Mouse (Mus musculus): ENCODE data around the gene Trpc4ap. TPM values are rescaled to one million over a fixed set of nuclear protein-coding genes. Genes with fewer than 3 reads are reported as not detected.
"Not testable (repeated sequence)": the region's sequence is repeated elsewhere in the genome, so short reads cannot be mapped to it uniquely, and the experiment has no call there.

The Trpc4ap gene
- polyA plus RNA-seq, 1 experiment, result 223 TPM

GRCm38 (mm10) chr2:155622606-155623005 is 69.6 kb downstream of the Trpc4ap start:
- Histone ChIP-seq H3K27me3 (ENCODE audit: control insufficient read depth, insufficient read depth, low read length) (no peaks in the 10 kb centered on the region), H3K27ac (ENCODE audit: insufficient read depth, low read length) (no peak overlapping the region), H3K4me1 (ENCODE audit: control insufficient read depth, insufficient read depth, low read length) (no peaks in the 10 kb centered on the region), H3K4me3 (replicated peaks; ENCODE audit: insufficient read depth, low read depth, low read length) (no peak overlapping the region)
- TF ChIP-seq POLR2A (IDR thresholded peaks at IDR 0.05; ENCODE audit: borderline replicate concordance, insufficient read depth, low read length) (no peak), CTCF (IDR thresholded peaks at IDR 0.05; ENCODE audit: borderline replicate concordance, insufficient read depth, low read depth, low read length) (no peak)
- DNase-seq, result no peak
- 34% methylated on average over 11 of the region's 11 CpGs for WGBS

GRCm38 (mm10) chr2:155619817-155620216 is 72.4 kb downstream of the Trpc4ap start:
- peak; percentile 84 to 90 for DNase-seq
- no peak overlapping the region for H3K27ac ChIP-seq (ENCODE audit: insufficient read depth, low read length)
- TF ChIP-seq POLR2A (IDR thresholded peaks at IDR 0.05; ENCODE audit: borderline replicate concordance, insufficient read depth, low read length) (no peak), CTCF (IDR thresholded peaks at IDR 0.05; ENCODE audit: borderline replicate concordance, insufficient read depth, low read depth, low read length) (peak; percentile 85)
- no peaks in the 10 kb centered on the region for H3K4me1 ChIP-seq (ENCODE audit: control insufficient read depth, insufficient read depth, low read length)
- no peaks in the 10 kb centered on the region for H3K27me3 ChIP-seq (ENCODE audit: control insufficient read depth, insufficient read depth, low read length)
- no peak overlapping the region for H3K4me3 ChIP-seq (replicated peaks; ENCODE audit: insufficient read depth, low read depth, low read length)
- 21% methylated on average over 8 of the region's 8 CpGs for WGBS

- no peak overlapping the region for H3K27ac ChIP-seq (ENCODE audit: insufficient read depth, low read length)
- H3K4me1 ChIP-seq (ENCODE audit: control insufficient read depth, insufficient read depth, low read length), result peaks cover 4% of the 10 kb centered on the region; the same call in 1 of the 2 replicates
- TF ChIP-seq POLR2A (IDR thresholded peaks at IDR 0.05; ENCODE audit: borderline replicate concordance, insufficient read depth, low read length) (no peak), CTCF (IDR thresholded peaks at IDR 0.05; ENCODE audit: borderline replicate concordance, insufficient read depth, low read depth, low read length) (no peak)
- 68% methylated on average over 6 of the region's 6 CpGs for WGBS
- no peak for DNase-seq
- H3K27me3 ChIP-seq (ENCODE audit: control insufficient read depth, insufficient read depth, low read length), result no peaks in the 10 kb centered on the region
- no peak overlapping the region for H3K4me3 ChIP-seq (replicated peaks; ENCODE audit: insufficient read depth, low read depth, low read length)
These were observed 75.2 kb downstream of the Trpc4ap start for GRCm38 (mm10) chr2:155616971-155617370.

- WGBS, result 85% methylated on average over 8 of the region's 8 CpGs
- H3K4me3 ChIP-seq (replicated peaks; ENCODE audit: insufficient read depth, low read depth, low read length), result no peak overlapping the region
- TF ChIP-seq POLR2A (IDR thresholded peaks at IDR 0.05; ENCODE audit: borderline replicate concordance, insufficient read depth, low read length) (no peak), CTCF (IDR thresholded peaks at IDR 0.05; ENCODE audit: borderline replicate concordance, insufficient read depth, low read depth, low read length) (no peak)
- H3K27ac ChIP-seq (ENCODE audit: insufficient read depth, low read length), result no peak overlapping the region
- H3K4me1 ChIP-seq (ENCODE audit: control insufficient read depth, insufficient read depth, low read length), result peaks cover 4% of the 10 kb centered on the region; the same call in 1 of the 2 replicates
- no peak for DNase-seq
- H3K27me3 ChIP-seq (ENCODE audit: control insufficient read depth, insufficient read depth, low read length), result no peaks in the 10 kb centered on the region
These were observed 78.2 kb downstream of the Trpc4ap start for GRCm38 (mm10) chr2:155613953-155614352.

- DNase-seq, result peak; percentile 78 to 79
- 7% methylated on average over 20 of the region's 20 CpGs for WGBS
- Histone ChIP-seq H3K27ac (ENCODE audit: insufficient read depth, low read length) (no peak overlapping the region; the same call in 1 of the 2 replicates), H3K4me3 (replicated peaks; ENCODE audit: insufficient read depth, low read depth, low read length) (peak overlapping the region; percentile 62), H3K27me3 (ENCODE audit: control insufficient read depth, insufficient read depth, low read length) (no peaks in the 10 kb centered on the region), H3K4me1 (ENCODE audit: control insufficient read depth, insufficient read depth, low read length) (peaks cover 4% of the 10 kb centered on the region; the same call in 1 of the 2 replicates)
- TF ChIP-seq POLR2A (IDR thresholded peaks at IDR 0.05; ENCODE audit: borderline replicate concordance, insufficient read depth, low read length) (peak; percentile 85), CTCF (IDR thresholded peaks at IDR 0.05; ENCODE audit: borderline replicate concordance, insufficient read depth, low read depth, low read length) (no peak)
These were observed 78.8 kb downstream of the Trpc4ap start for GRCm38 (mm10) chr2:155613326-155613755.

GRCm38 (mm10) chr2:155611834-155612550 is 80.2 kb downstream of the Trpc4ap start:
- Histone ChIP-seq H3K4me1 (ENCODE audit: control insufficient read depth, insufficient read depth, low read length) (peaks cover 4% of the 10 kb centered on the region; the same call in 1 of the 2 replicates), H3K27ac (ENCODE audit: insufficient read depth, low read length) (no peak overlapping the region), H3K4me3 (replicated peaks; ENCODE audit: insufficient read depth, low read depth, low read length) (no peak overlapping the region), H3K27me3 (ENCODE audit: control insufficient read depth, insufficient read depth, low read length) (no peaks in the 10 kb centered on the region)
- TF ChIP-seq CTCF (IDR thresholded peaks at IDR 0.05; ENCODE audit: borderline replicate concordance, insufficient read depth, low read depth, low read length) (no peak), POLR2A (IDR thresholded peaks at IDR 0.05; ENCODE audit: borderline replicate concordance, insufficient read depth, low read length) (no peak)
- no peak for DNase-seq
- WGBS, result 93% methylated on average over 9 of the region's 9 CpGs

GRCm38 (mm10) chr2:155610978-155611377 is 81.2 kb downstream of the Trpc4ap start, which contains the start of gene Myh7b:
Myh7b (plus strand) TSS chr2:155611212.
- peaks cover 10% of the 10 kb centered on the region for H3K4me1 ChIP-seq (ENCODE audit: control insufficient read depth, insufficient read depth, low read length)
- TF ChIP-seq POLR2A (IDR thresholded peaks at IDR 0.05; ENCODE audit: borderline replicate concordance, insufficient read depth, low read length), result no peak
- TF ChIP-seq CTCF (IDR thresholded peaks at IDR 0.05; ENCODE audit: borderline replicate concordance, insufficient read depth, low read depth, low read length), result no peak
- DNase-seq, result no peak
- no peak within 1 kb of the TSS for H3K4me3 ChIP-seq (replicated peaks; ENCODE audit: insufficient read depth, low read depth, low read length)
- H3K27ac ChIP-seq (ENCODE audit: insufficient read depth, low read length), result no peak within 1 kb of the TSS
- H3K27me3 ChIP-seq (ENCODE audit: control insufficient read depth, insufficient read depth, low read length), result no peaks in the 10 kb centered on the region
- 40% methylated on average over 4 of the region's 4 CpGs for WGBS

- Histone ChIP-seq H3K27me3 (ENCODE audit: control insufficient read depth, insufficient read depth, low read length) (no peaks in the 10 kb centered on the region), H3K4me1 (ENCODE audit: control insufficient read depth, insufficient read depth, low read length) (peaks cover 10% of the 10 kb centered on the region; the same call in 1 of the 2 replicates), H3K4me3 (replicated peaks; ENCODE audit: insufficient read depth, low read depth, low read length) (no peak overlapping the region), H3K27ac (ENCODE audit: insufficient read depth, low read length) (no peak overlapping the region)
- peak; percentile 76 to 82 for DNase-seq
- no peak for TF ChIP-seq POLR2A (IDR thresholded peaks at IDR 0.05; ENCODE audit: borderline replicate concordance, insufficient read depth, low read length)
- TF ChIP-seq CTCF (IDR thresholded peaks at IDR 0.05; ENCODE audit: borderline replicate concordance, insufficient read depth, low read depth, low read length), result 0 out of 2 replicates have a peak, but pooled peaks have one; percentile 23
- 40% methylated on average over 4 of the region's 4 CpGs for WGBS
These were observed 85.8 kb downstream of the Trpc4ap start for GRCm38 (mm10) chr2:155606360-155606759.

- not testable (repeated sequence) for H3K27ac ChIP-seq (ENCODE audit: insufficient read depth, low read length); H3K4me3 ChIP-seq (replicated peaks; ENCODE audit: insufficient read depth, low read depth, low read length); DNase-seq; H3K27me3 ChIP-seq (ENCODE audit: control insufficient read depth, insufficient read depth, low read length); H3K4me1 ChIP-seq (ENCODE audit: control insufficient read depth, insufficient read depth, low read length)
- 90% methylated on average over 4 of the region's 4 CpGs for WGBS
These were observed 87.0 kb downstream of the Trpc4ap start for GRCm38 (mm10) chr2:155605236-155605589.
